Mouse (Mus musculus): ENCODE data around the gene Jun.

GRCm38 (mm10) chr4:95092516-95092915, 40.5 kb upstream of the Jun start:
- TF ChIP-seq GATA1 (IDR thresholded peaks at IDR 0.05; ENCODE audit: borderline replicate concordance, low read length) (no peak), FLI1 (IDR thresholded peaks at IDR 0.05; ENCODE audit: low read length) (no peak)

Data from megakaryocyte, embryonic 14.5 days (primary cell).